Mouse (Mus musculus) bone marrow, adult 2 months (tissue): ENCODE measurements around the gene 4921524J17Rik. TPM values are rescaled to one million over a fixed set of nuclear protein-coding genes. Genes with fewer than 3 reads are reported as not detected.
A peak's percentile ranks its signal among the peaks of the same experiment; 100 is the strongest.

Experiments used
- H3K27ac ChIP-seq: fragments of 200-500 bp; 2 replicates; pipeline ENCODE4 v1.5.1; 2012; ENCODE audit warnings: low read depth, mild to moderate bottlenecking, control low read depth, inconsistent platforms, low read length; ENCODE audit not compliant: control insufficient read depth, poor library complexity, insufficient read depth
- H3K4me1 ChIP-seq: fragments of 200-500 bp; 2 replicates; pipeline ENCODE4 v1.6.1; 2011; ENCODE audit warnings: low read length; ENCODE audit not compliant: control insufficient read depth, insufficient read depth
- H3K4me3 ChIP-seq: fragments of 200-500 bp; replicated peaks from 2 replicates; pipeline ENCODE3; 2011; ENCODE audit warnings: mild to moderate bottlenecking, low read depth, low read length, control low read depth; ENCODE audit not compliant: control insufficient read depth
- CTCF ChIP-seq: fragments of 200-500 bp; IDR thresholded peaks from 2 replicates; pipeline ENCODE4 v1.5.1; 2011; ENCODE audit warnings: low read length, control low read depth; ENCODE audit not compliant: control insufficient read depth, insufficient read depth
- POLR2A ChIP-seq: fragments of 200-500 bp; IDR thresholded peaks from 2 replicates; pipeline ENCODE4 v1.6.1; 2011; ENCODE audit warnings: low read depth, mild to moderate bottlenecking, control low read depth, low read length, borderline replicate concordance; ENCODE audit not compliant: control insufficient read depth
- WGBS: fragments of 180-500 bp; shearing (Covaris S2); methylation state at CpG from one replicate; pipeline ENCODE4 v1.1.7; 2018; 5-methylcytosine and 5-hydroxymethylcytosine counted together
- polyA plus RNA-seq: library from polyadenylated mRNA; stranded (reverse); fragments of >200 nt; gene quantifications from 2 replicates; pipeline ENCODE4 v1.2.4, GENCODE M21; 2011; ENCODE audit warnings: low replicate concordance; ENCODE audit not compliant: missing spikeins, insufficient read depth, insufficient read length

The 4921524J17Rik gene
- polyA plus RNA-seq, 1 experiment = 13.8 TPM

DNA sequence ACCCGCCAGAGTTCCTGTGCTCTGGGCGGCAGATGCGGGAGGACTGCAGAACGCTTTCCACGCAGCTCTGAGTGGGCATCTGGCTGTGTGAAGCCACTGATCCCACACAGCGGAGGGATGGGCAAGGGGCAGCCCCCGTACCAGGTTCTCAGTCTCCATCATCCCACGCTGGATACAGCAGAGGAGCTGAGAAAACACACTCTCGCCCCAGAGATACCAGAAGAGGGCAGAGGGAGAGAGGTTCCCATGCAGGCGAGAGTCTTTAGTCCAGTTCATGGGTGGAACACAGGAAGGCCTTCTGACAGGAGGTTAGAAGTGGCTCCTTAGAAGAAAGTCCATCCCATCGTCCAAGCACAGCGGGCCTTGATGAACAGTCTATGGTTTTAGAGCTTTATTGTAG, 2.2 kb upstream of the 4921524J17Rik start:
- H3K4me1 ChIP-seq = no peaks in the 10 kb centered on the region; the same call in 1 of the 2 replicates
- H3K27ac ChIP-seq = no peak overlapping the region
- H3K4me3 ChIP-seq = no peak overlapping the region
- WGBS = 89% methylated on average over 12 of the region's 12 CpGs
- TF ChIP-seq POLR2A (no peak), CTCF (no peak)

DNA sequence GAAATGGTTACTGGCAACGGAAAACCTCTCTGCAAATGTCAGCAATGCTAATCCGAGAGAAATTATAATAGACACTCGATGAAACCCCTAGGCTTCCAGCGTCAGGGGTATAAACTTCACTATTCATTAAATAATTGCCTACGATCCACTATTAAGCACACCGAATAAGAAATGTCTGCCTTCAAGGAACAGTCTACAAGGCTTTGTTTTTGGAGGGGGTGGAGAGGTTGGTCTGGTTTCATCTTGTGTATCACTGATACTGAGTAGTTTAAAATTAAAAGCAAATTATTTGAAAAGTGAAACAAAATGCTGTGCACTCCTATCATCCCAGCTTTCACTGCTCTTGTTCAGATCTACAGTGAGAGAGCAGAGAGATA, 372 bp upstream of the 4921524J17Rik start:
- H3K27ac ChIP-seq = no peak overlapping the region
- no peaks in the 10 kb centered on the region; the same call in 1 of the 2 replicates for H3K4me1 ChIP-seq
- WGBS = 1% methylated on average over 6 of the region's 6 CpGs
- TF ChIP-seq POLR2A (no peak), CTCF (no peak)
- peak overlapping the region; percentile 9 for H3K4me3 ChIP-seq

DNA sequence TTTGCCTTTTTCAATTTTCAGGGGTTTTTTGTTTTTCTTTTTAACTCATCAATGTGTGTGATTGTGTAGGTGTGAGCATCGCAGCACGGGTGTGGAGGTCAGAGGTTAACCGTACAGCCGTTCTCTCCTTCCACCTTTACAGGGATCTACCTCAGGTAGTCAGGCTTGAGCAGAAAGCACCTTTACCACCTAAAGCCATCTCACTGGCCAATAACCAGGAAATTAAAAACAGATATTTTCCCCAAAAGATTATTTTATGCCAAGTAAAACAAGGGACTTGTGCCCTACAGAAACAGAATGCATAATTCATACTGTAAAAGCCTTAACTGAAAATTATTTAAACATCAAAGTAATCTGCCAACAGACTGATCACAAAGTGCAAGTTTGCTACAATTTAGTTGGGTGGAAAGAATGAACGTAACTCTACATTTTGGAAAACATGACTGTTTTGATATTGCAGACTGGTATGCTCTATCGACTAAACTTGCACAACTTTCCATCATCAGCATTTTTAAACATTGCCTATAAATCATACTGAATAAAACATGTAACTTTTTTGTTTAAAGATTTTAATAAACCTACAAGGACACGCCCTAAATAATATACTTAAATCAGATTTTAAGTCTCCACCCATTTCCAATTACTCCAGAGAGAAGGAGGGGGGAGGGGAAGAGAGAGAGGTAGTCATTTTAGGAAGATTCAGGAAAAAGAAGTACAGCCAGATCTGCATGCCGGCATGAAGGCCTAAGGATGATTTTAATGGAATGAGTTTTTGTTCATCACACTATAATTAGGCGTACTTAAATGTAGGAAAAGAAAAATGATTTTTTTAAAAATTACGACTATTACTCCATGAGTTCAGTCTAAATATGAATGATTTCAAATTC, 1.1 kb downstream of the 4921524J17Rik start:
- no peaks in the 10 kb centered on the region; the same call in 1 of the 2 replicates for H3K4me1 ChIP-seq
- H3K4me3 ChIP-seq = peak overlapping the region; percentile 100
- TF ChIP-seq POLR2A (no peak), CTCF (no peak)
- 11% methylated on average over 10 of the region's 10 CpGs for WGBS
- no peak overlapping the region for H3K27ac ChIP-seq

DNA sequence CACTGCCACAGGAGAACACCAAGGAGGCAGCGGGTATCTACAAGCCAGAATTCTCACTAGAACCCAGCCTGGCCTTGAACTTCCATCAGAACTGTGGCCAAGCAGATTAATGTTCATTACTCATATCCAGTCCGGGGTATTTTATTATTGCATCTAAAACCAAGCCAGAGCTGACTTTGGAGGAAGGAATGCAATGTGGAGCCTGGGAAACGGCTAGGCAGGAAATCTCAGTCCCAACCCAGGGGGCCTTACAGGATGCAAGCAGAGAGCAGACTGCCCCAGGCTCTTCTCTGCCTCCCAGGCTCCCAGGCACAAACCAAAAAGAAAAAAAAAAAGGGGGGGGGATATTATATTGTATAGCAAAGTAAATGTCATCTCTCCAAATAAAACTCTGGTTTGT, 1.8 kb downstream of the 4921524J17Rik start:
- Histone ChIP-seq H3K4me3 (no peak overlapping the region), H3K4me1 (no peaks in the 10 kb centered on the region; the same call in 1 of the 2 replicates), H3K27ac (no peak overlapping the region)
- TF ChIP-seq CTCF (no peak), POLR2A (no peak)
- 22% methylated on average over 3 of the region's 3 CpGs for WGBS

DNA sequence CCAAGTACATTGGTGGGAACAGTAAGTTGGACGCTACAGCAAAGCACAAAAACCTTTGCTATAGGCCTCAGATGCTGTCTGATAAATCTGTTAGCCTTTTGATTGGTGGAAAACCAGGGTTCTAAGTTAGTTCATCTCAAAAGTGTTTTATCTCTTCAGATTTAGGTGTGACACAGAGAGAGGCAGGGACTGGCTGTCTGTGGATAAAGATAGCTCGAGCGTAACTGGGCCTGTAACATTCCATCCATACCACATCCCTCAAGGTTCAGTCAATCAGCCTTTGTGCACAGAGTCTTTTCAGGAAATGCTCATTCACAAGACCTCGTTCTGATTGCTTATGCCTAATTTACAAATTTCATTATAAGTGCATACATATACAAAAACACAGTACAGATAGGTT, 3.4 kb downstream of the 4921524J17Rik start:
- Histone ChIP-seq H3K4me1 (no peaks in the 10 kb centered on the region; the same call in 1 of the 2 replicates), H3K27ac (no peak overlapping the region), H3K4me3 (no peak overlapping the region)
- WGBS = 33% methylated on average over 4 of the region's 4 CpGs
- TF ChIP-seq POLR2A (no peak), CTCF (no peak)

DNA sequence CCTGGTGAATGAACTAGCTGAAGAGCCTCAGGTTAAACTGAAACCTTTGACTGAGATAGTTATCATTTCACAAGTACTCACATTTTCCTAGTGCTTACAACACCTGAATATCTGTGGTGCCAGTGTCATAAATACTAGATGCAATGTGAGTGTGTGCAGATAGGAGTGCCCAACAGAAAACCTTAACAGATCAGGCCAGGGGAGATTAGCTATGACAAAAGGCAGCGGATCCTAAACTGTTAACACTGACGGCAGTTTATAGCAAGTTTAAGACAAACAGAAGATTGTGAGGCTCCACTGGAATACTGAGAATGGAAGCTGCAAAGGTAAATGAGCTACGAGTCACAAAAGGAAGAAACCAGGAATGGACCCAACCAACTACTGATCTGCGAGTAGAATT, 5.6 kb downstream of the 4921524J17Rik start:
- 61% methylated on average over 4 of the region's 4 CpGs for WGBS
- no peak overlapping the region for H3K4me3 ChIP-seq
- H3K27ac ChIP-seq = no peak overlapping the region
- no peaks in the 10 kb centered on the region; the same call in 1 of the 2 replicates for H3K4me1 ChIP-seq
- TF ChIP-seq CTCF = no peak
- no peak for TF ChIP-seq POLR2A

DNA sequence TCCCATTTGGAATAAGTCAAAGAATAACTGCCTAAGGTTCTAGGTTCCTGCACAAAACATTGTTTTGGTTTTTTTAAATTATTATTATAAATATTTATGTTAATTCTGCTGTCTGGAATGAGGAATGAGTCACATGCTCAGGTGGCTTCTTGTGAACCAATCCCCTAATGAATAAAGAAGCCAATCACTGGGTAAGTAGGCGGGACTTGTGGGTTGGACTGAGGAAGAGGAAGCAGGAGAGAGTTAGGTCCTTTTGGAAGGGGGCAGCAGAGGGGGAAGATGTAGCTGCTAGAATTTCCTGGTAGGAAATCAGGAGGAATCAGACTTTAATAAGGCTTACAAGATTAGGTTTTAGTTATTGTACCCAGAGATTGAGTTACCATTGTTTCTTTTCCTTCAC, 11.3 kb downstream of the 4921524J17Rik start:
- Histone ChIP-seq H3K4me3 (no peak overlapping the region), H3K27ac (no peak overlapping the region), H3K4me1 (no peaks in the 10 kb centered on the region)
- 83% methylated on average over 1 of the region's 1 CpGs for WGBS
- TF ChIP-seq POLR2A (no peak), CTCF (no peak)

DNA sequence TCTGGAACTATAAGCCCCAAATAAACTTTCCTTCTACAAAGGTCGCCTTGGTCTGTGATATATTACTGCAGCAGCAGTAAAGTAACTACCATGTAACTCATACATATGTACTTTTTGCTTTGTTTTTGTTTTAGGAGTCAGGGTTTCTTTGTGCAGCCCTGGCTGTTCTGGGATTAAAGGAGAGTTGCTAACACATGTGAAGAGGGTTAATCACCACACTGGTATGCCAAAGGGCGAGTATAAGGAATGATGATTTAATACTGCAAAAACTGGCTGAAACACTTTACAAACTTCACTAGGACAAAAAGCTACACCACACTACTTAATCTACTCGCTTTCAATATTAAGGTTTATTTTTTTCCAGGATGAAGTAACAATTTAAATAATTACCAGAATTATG, 24.1 kb downstream of the 4921524J17Rik start:
- Histone ChIP-seq H3K4me3 (no peak overlapping the region), H3K27ac (no peak overlapping the region), H3K4me1 (no peaks in the 10 kb centered on the region; the same call in 1 of the 2 replicates)
- 72% methylated on average over 3 of the region's 3 CpGs for WGBS
- no peak for TF ChIP-seq CTCF
- no peak for TF ChIP-seq POLR2A
